Mouse (Mus musculus): ENCODE data around the gene Cmip.

DNA sequence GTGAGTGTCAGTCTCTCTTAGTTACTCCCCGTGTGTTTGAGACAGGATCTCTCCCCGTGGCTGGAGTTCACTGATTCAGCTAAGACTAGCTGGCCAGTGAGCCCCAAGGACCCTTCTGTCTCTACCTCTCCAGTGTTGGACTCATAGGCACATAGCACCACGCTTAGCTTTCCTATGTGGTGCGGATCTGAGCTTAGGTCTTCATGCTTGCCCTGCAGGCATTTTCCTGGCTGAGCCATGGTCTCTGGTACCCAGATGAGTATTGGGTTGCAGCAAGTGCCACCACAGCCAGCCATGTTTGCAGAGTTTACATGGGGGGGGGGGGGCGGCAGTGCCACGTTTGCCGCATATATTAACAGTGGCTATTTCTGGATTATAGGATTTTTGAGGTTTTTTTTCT lies 151.8 kb downstream of the Cmip start:
- TF ChIP-seq POLR2A (IDR thresholded peaks at IDR 0.05; ENCODE audit: borderline replicate concordance, extremely low read depth, low read depth, low read length) (no peak), CTCF (IDR thresholded peaks at IDR 0.05; ENCODE audit: insufficient read depth, low read length) (no peak)
